Mouse (Mus musculus) CH12F3 (cell line): ENCODE measurements around the gene Gbgt1.
"Not testable (repeated sequence)": the region's sequence is repeated elsewhere in the genome, so short reads cannot be mapped to it uniquely, and the experiment has no call there.

ENCODE experiments used
- in situ Hi-C: fragments of 300-500 bp; cut with MboI; formaldehyde crosslinking; loops from 2 replicates; pipeline ENCODE4 v1.14.3; 2020; ENCODE audit warnings: low sequenced_read_pairs

The Gbgt1 gene

GRCm38 (mm10) chr2:28498431-28498830, 1.7 kb downstream of the Gbgt1 start:
- in situ Hi-C loops = no loop called here

DNA sequence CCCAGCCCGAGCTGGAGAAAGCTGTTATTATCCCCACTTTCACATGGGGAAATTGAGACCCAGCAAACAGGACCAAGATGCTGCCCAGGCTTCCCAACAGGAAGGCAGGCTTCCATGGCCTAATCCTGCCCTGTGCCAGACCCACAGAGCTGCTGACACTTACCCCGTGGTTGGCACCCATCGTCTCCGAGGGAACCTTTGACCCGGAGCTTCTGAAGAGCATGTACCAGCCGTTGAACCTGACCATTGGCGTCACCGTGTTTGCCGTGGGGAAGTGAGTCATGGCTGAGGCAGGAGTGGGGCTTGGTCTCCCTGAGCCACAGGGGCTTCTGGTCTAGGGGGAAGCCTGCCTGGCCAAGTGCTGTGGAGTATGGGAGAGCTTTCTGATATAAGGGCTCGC, 6.3 kb downstream of the Gbgt1 start:
- in situ Hi-C loops = no loop called here

DNA sequence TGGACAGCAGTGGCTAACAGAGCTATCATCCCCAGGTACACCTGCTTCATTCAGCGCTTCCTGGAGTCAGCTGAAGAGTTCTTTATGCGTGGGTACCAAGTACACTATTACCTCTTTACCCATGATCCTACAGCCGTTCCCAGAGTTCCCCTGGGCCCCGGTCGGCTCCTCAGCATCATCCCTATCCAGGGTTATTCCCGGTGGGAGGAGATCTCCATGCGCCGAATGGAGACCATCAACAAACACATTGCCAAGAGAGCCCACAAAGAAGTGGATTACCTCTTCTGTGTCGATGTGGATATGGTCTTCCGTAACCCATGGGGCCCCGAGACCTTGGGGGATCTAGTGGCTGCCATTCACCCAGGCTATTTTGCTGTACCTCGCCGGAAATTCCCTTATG, 8.0 kb downstream of the Gbgt1 start:
- in situ Hi-C loops = no loop called here

DNA sequence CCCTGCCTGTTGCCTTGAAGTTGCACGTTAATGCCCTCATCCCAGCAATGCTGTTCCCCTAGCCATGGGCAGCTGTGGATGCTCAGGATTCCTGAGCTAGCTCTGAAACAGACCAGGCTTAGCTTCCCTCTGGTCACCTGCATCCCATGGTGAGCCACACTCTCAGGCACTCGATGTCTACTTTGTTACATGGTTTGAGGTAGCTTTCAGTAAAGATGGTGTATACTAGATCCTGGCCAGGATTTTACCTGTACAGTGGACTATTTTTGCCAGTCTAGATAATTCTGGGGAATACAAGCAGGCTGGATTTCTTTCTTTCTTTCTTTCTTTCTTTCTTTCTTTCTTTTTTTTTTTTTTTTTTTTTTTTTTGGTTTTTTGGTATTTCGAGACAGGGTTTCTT, 9.1 kb downstream of the Gbgt1 start, which contains the start of gene Gm10134:
TSS of gene Gm10134 (plus strand) at position 301 of the 400 bp plus-strand sequence.
- in situ Hi-C loops = no loop called here

DNA sequence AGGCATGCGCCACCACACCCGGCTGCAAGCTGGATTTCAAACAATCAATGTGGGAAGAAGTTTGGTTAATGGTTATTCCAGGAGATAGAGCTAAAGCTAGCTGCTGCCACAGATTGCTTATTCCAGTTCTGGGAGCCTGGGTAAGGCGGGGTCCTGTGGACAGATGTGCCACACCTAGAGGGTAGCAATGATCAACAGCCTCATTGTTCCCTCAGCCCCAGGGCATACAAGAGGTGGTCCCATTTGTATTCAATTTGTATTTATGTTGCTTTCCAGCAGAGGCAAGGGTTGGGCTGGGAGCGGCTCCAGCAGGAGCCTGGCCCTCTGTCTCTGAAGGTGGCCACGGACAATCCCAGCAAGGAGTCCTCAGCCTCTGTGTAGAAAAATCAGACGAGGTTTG, 9.6 kb downstream of the Gbgt1 start:
- in situ Hi-C loops = no loop called here

DNA sequence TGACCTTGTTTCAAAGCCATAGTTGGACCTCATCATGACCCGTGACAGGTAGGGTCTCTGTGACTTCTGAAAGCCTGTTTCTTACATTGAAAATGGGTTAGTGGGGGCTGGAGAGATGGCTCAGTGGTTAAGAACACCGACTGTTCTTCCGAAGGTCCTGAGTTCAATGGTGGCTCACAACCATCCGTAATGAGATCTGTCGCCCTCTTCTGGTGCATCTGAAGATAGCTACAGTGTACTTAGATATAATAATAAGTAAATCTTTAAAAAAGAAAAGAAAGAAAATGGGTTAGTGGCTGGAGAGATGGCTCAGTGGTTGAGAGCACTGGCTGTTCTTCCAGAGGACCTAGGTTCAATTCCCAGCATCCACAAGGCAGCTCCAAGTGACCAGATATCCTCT, 14.9 kb downstream of the Gbgt1 start:
- in situ Hi-C loops = not testable (repeated sequence)

- in situ Hi-C loops = no loop called here
Measured at GRCm38 (mm10) chr2:28512798-28513401, 16.2 kb downstream of the Gbgt1 start, which contains the start of gene Ralgds. TSS of gene Ralgds (plus strand) at chr2:28513125.

GRCm38 (mm10) chr2:28513431-28514370, 17.0 kb downstream of the Gbgt1 start:
- in situ Hi-C loops = no loop called here

GRCm38 (mm10) chr2:28514489-28514888, 17.8 kb downstream of the Gbgt1 start:
- in situ Hi-C loops = no loop called here

DNA sequence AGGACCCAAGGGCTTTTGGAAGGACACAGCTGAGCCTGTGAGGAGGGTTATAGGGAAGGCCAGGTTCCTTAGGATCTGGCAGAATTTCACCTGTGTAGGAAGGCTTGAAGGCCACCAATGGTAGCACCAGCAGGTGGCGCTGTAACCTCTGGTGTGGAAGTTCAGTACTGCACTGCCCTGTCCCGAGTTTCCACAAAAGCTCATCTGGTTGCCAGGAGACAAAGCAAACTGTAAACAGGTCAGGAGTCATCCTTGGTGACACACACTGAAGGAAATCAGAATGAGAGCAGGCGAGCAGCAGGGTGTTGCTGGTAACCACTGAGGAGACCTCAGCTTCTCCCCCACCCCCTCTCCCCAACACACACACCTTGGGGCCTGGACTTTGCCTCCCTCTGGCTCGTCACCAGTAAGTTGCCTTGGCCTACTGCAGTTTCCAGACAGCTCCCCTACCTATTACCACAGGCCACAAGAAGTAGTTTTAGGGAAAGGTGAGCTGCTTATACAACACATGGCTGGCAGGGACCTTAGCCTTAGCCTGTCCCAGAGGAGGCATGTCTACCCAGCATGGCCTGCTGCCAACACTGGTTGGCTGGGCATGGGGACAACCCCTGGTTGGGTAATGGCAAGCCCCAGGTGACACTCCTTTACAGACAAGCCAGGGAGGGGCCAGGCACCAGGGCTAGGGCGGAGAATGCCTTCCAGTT, 20.7 kb downstream of the Gbgt1 start:
- in situ Hi-C loops = loop anchor here (5.0 kb wide), 1 partner anchor 40 kb away; no protein-coding TSS in a partner anchor

GRCm38 (mm10) chr2:28518231-28518630, 21.5 kb downstream of the Gbgt1 start:
- in situ Hi-C loops = loop anchor here (5.0 kb wide), 1 partner anchor 39 kb away; no protein-coding TSS in a partner anchor

- in situ Hi-C loops = no loop called here
Measured at GRCm38 (mm10) chr2:28520581-28520980, 23.9 kb downstream of the Gbgt1 start.

GRCm38 (mm10) chr2:28521571-28522151, 25.0 kb downstream of the Gbgt1 start:
- in situ Hi-C loops = no loop called here

GRCm38 (mm10) chr2:28522166-28522565, 25.5 kb downstream of the Gbgt1 start:
- in situ Hi-C loops = no loop called here

- in situ Hi-C loops = no loop called here
Measured at GRCm38 (mm10) chr2:28523643-28524117, 27.0 kb downstream of the Gbgt1 start.

- in situ Hi-C loops = no loop called here
Measured at GRCm38 (mm10) chr2:28524406-28524805, 27.7 kb downstream of the Gbgt1 start.

DNA sequence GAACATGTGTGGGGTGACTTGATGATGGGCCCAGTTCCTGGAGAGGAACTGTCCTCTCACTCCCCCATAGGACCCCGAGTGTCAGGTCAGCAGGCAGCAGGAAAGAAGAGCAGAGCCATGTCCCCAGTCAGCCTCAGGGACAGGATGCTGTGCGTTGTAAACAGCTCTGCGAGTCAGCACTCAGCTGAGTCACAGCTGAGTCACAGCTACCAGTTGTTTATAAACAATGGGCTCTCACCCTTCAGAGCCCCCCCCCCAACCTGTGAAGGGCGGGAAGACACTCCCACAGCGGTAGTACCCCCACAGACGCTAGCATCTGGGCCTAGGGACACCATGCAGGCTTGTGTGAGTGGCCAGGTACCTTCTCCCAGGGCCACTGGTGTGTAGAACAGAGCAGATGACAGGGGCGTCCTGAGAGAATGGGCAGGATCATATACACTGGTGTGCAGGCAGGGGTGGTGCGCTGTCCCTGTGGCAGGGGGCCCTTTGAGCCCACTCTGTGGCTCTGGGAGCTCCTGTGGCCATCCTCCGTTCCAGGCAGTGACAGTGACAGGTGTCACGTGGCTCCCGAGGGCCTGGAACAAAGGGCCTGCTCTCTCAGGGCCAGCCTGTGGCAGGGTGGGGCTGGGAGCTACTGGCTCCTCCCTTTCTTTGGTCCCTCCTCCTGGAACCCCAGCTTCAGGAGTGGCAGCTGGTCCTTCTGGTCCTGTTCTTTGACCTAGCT, 28.7 kb downstream of the Gbgt1 start:
- in situ Hi-C loops = no loop called here

DNA sequence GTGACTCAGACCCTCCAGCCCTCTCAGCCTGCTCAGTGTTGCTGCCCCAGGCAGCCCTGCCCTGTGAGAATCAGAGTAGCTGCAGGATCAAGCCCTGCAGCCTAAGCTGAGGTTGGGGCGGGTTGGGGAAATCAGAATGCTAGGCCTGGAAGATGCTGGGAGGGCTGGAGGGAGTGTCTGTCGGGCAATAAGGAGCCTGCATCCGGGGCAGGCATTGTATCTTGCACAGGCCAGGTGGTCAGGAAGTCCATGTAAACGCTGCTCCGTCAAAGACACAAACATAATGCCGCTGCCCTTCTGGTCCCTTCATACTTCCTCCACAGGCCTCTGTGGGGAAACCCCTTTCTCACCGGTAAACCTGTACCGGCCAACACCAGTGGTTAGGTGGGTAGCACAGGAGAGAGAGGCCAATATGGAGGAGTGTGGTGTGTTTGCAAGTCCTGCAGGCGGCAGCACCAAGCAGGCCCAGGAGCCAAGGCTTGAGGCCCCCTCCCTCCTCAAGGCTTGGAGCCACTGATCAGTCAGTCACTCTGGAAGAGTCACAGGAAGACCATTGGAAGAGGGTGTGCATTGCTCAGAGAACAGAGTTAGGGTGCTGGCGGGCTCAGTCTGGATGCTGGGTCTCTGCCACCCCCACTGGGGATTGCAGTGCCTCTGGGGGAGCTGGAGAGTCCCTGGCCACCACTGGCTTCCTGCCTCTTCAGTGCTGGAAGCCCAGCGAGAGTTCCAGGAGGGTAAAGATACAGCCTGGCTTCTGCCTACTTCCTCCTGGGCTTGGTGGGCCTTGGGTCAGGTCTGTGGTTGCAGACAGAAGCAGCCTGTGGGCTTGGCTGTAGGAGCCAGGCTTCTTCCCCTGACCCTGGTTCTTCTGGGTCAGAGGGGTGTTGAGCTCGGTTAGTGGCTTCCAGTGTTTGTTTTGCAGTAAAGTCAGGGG, 29.5 kb downstream of the Gbgt1 start:
- in situ Hi-C loops = no loop called here
